Mouse (Mus musculus) splenic B cell, adult 2 months (primary cell): Measurements from ENCODE around the gene Krt86.

ENCODE experiments used
- DNase-seq: peaks from one replicate; pipeline ENCODE4 v3.0.0-alpha.2; 2011; ENCODE audit warnings: low read depth, low spot score
- H3K27me3 ChIP-seq: 2 replicates; pipeline ENCODE4 v1.6.1; 2012; ENCODE audit warnings: mild to moderate bottlenecking, low read length, moderate library complexity, mixed read lengths; ENCODE audit not compliant: control insufficient read depth, poor library complexity, insufficient read depth, severe bottlenecking
- H3K36me3 ChIP-seq: 2 replicates; pipeline ENCODE4 v1.6.1; 2012; ENCODE audit warnings: mild to moderate bottlenecking, low read length, moderate library complexity, mixed read lengths; ENCODE audit not compliant: control insufficient read depth, poor library complexity, insufficient read depth, severe bottlenecking

The Krt86 gene

GRCm38 (mm10) chr15:101472952-101473528 is at the start of gene Krt86:
Gene Krt86 (plus strand): TSS chr15:101473478.
- no peak for DNase-seq
- Histone ChIP-seq H3K27me3 (no peaks in the 10 kb centered on the region), H3K36me3 (no peaks in the 10 kb centered on the region)

- DNase-seq = no peak
- Histone ChIP-seq H3K27me3 (no peaks in the 10 kb centered on the region), H3K36me3 (no peaks in the 10 kb centered on the region)
Observed at GRCm38 (mm10) chr15:101424914-101425313, 48.4 kb upstream of the Krt86 start.

GRCm38 (mm10) chr15:101436611-101437010 is 36.7 kb upstream of the Krt86 start:
- Histone ChIP-seq H3K27me3 (no peaks in the 10 kb centered on the region), H3K36me3 (no peaks in the 10 kb centered on the region)
- no peak for DNase-seq

GRCm38 (mm10) chr15:101438555-101438954 is 34.7 kb upstream of the Krt86 start, which contains the start of gene Krt87:
Gene Krt87 (minus strand): TSS chr15:101438804.
- no peak for DNase-seq
- Histone ChIP-seq H3K36me3 (no peaks in the 10 kb centered on the region), H3K27me3 (no peaks in the 10 kb centered on the region)

- DNase-seq = no peak
- Histone ChIP-seq H3K36me3 (no peaks in the 10 kb centered on the region), H3K27me3 (no peaks in the 10 kb centered on the region)
Observed at GRCm38 (mm10) chr15:101440837-101441236, 32.4 kb upstream of the Krt86 start.

- no peaks in the 10 kb centered on the region for H3K27me3 ChIP-seq
- no peaks in the 10 kb centered on the region for H3K36me3 ChIP-seq
- DNase-seq = no peak
Observed at GRCm38 (mm10) chr15:101446572-101446971, 26.7 kb upstream of the Krt86 start.

- no peaks in the 10 kb centered on the region for H3K27me3 ChIP-seq
- no peaks in the 10 kb centered on the region for H3K36me3 ChIP-seq
- DNase-seq = no peak
Observed at GRCm38 (mm10) chr15:101447444-101447843, 25.8 kb upstream of the Krt86 start, which contains the start of gene Krt88. Gene Krt88 (plus strand): TSS chr15:101447744.

GRCm38 (mm10) chr15:101453093-101453736 is 20.1 kb upstream of the Krt86 start:
- Histone ChIP-seq H3K36me3 (no peaks in the 10 kb centered on the region), H3K27me3 (no peaks in the 10 kb centered on the region)
- peak; percentile 46 for DNase-seq

GRCm38 (mm10) chr15:101454774-101455173 is 18.5 kb upstream of the Krt86 start:
- Histone ChIP-seq H3K27me3 (no peaks in the 10 kb centered on the region), H3K36me3 (no peaks in the 10 kb centered on the region)
- DNase-seq = no peak

- Histone ChIP-seq H3K36me3 (no peaks in the 10 kb centered on the region), H3K27me3 (no peaks in the 10 kb centered on the region)
- DNase-seq = no peak
Observed at GRCm38 (mm10) chr15:101455292-101455691, 18.0 kb upstream of the Krt86 start.

- Histone ChIP-seq H3K36me3 (no peaks in the 10 kb centered on the region), H3K27me3 (no peaks in the 10 kb centered on the region)
- DNase-seq = no peak
Observed at GRCm38 (mm10) chr15:101455891-101456290, 17.4 kb upstream of the Krt86 start.

- Histone ChIP-seq H3K36me3 (no peaks in the 10 kb centered on the region), H3K27me3 (no peaks in the 10 kb centered on the region)
- no peak for DNase-seq
Observed at GRCm38 (mm10) chr15:101458361-101458930, 14.8 kb upstream of the Krt86 start.

GRCm38 (mm10) chr15:101459283-101459682 is 14.0 kb upstream of the Krt86 start:
- DNase-seq = no peak
- no peaks in the 10 kb centered on the region for H3K27me3 ChIP-seq
- H3K36me3 ChIP-seq = no peaks in the 10 kb centered on the region

- Histone ChIP-seq H3K27me3 (no peaks in the 10 kb centered on the region), H3K36me3 (no peaks in the 10 kb centered on the region)
- no peak for DNase-seq
Observed at GRCm38 (mm10) chr15:101463651-101464050, 9.6 kb upstream of the Krt86 start, which contains the start of gene Krt81. Gene Krt81 (minus strand): TSS chr15:101463751.

GRCm38 (mm10) chr15:101469093-101469492 is 4.2 kb upstream of the Krt86 start:
- H3K27me3 ChIP-seq = no peaks in the 10 kb centered on the region
- DNase-seq = no peak
- no peaks in the 10 kb centered on the region for H3K36me3 ChIP-seq
